Mouse (Mus musculus) E14TG2a.4 (cell line): ENCODE data around the gene Smoc2.

Source experiments
- CTCF ChIP-seq: conservative IDR thresholded peaks from 2 replicates; pipeline ENCODE4 v1.5.1; 2014; ENCODE audit warnings: low read length
- NANOG ChIP-seq: IDR thresholded peaks from 2 replicates; pipeline ENCODE4 v1.6.1; 2014; ENCODE audit warnings: borderline replicate concordance, low read length, mixed read lengths
- POU5F1 ChIP-seq: IDR thresholded peaks from 2 replicates; pipeline ENCODE4 v1.6.1; 2014; ENCODE audit warnings: low read length, borderline replicate concordance

GRCm38 (mm10) chr17:14414511-14414910 is 135.2 kb downstream of the Smoc2 start:
- TF ChIP-seq CTCF: no peak
- TF ChIP-seq NANOG: no peak
- no peak for TF ChIP-seq POU5F1
